Mouse (Mus musculus) myocyte (in vitro differentiated cells): ENCODE data around the gene Polm. TPM values are rescaled to one million over a fixed set of nuclear protein-coding genes. Genes with fewer than 3 reads are reported as not detected.

ENCODE experiments used
- H3K27me3 ChIP-seq: one replicate; pipeline ENCODE4 v1.6.1; 2011; ENCODE audit not compliant: control insufficient read depth, insufficient read depth, insufficient read length
- H3K36me3 ChIP-seq: one replicate; pipeline ENCODE4 v1.6.1; 2011; ENCODE audit not compliant: control insufficient read depth, insufficient read depth
- H3K4me2 ChIP-seq: one replicate; pipeline ENCODE4 v1.6.1; 2011; ENCODE audit warnings: low read depth, control low read depth
- H3K4me3 ChIP-seq: one replicate; pipeline ENCODE4 v1.5.1; 2011; ENCODE audit warnings: mild to moderate bottlenecking, control low read depth, moderate library complexity
- H3K79me2 ChIP-seq: one replicate; pipeline ENCODE4 v1.6.1; 2011; ENCODE audit not compliant: control insufficient read depth, insufficient read depth
- H3ac ChIP-seq: one replicate; pipeline ENCODE4 v1.6.1; 2011; ENCODE audit not compliant: control insufficient read depth, insufficient read length
- CEBPB ChIP-seq: IDR thresholded peaks from 2 replicates; pipeline ENCODE4 v1.6.1; 2011; ENCODE audit warnings: mild to moderate bottlenecking, moderate library complexity; ENCODE audit not compliant: poor library complexity, insufficient read depth, severe bottlenecking
- E2F4 ChIP-seq: IDR thresholded peaks from one replicate; pipeline ENCODE4 v1.6.1; 2011; ENCODE audit warnings: mild to moderate bottlenecking, control low read depth, moderate library complexity; ENCODE audit not compliant: insufficient read depth
- MAX ChIP-seq: IDR thresholded peaks from one replicate; pipeline ENCODE4 v1.6.1; 2011; ENCODE audit warnings: low read depth, mild to moderate bottlenecking, control low read depth
- MYOD1 ChIP-seq, 3 experiments: IDR thresholded peaks; one replicate each; pipeline ENCODE4 v1.6.1; 2011; ENCODE audit warnings: control low read depth in 2 of 3, low read depth in 2 of 3, mild to moderate bottlenecking in 2 of 3, moderate library complexity in 1 of 3; ENCODE audit not compliant: insufficient read length in 2 of 3, control insufficient read depth in 1 of 3
- MYOG ChIP-seq, 3 experiments: IDR thresholded peaks; one replicate each; pipeline ENCODE4 v1.6.1; 2011; ENCODE audit warnings: control low read depth in 2 of 3, low read depth in 2 of 3, mild to moderate bottlenecking in 2 of 3; ENCODE audit not compliant: insufficient read length in 2 of 3, control insufficient read depth in 1 of 3, insufficient read depth in 1 of 3
- POLR2A ChIP-seq: IDR thresholded peaks from one replicate; pipeline ENCODE4 v1.6.1; 2011; ENCODE audit warnings: low read depth, mild to moderate bottlenecking, control low read depth, moderate library complexity; ENCODE audit not compliant: insufficient read length
- POLR2AphosphoS2 ChIP-seq: IDR thresholded peaks from one replicate; pipeline ENCODE4 v1.6.1; 2011; ENCODE audit warnings: low read depth, control low read depth; ENCODE audit not compliant: insufficient read length
- REST ChIP-seq: IDR thresholded peaks from one replicate; pipeline ENCODE4 v1.6.1; 2011; ENCODE audit warnings: mild to moderate bottlenecking, control low read depth, moderate library complexity; ENCODE audit not compliant: insufficient read depth, insufficient read length
- SRF ChIP-seq: IDR thresholded peaks from one replicate; pipeline ENCODE4 v1.6.1; 2011; ENCODE audit warnings: low read depth; ENCODE audit not compliant: control insufficient read depth, insufficient read length
- TCF12 ChIP-seq: IDR thresholded peaks from one replicate; pipeline ENCODE4 v1.6.1; 2011; ENCODE audit warnings: mild to moderate bottlenecking, control low read depth; ENCODE audit not compliant: poor library complexity, insufficient read depth, severe bottlenecking
- TCF3 ChIP-seq: IDR thresholded peaks from one replicate; pipeline ENCODE4 v1.6.1; 2011; ENCODE audit warnings: low read depth, control low read depth; ENCODE audit not compliant: insufficient read length
- USF1 ChIP-seq: IDR thresholded peaks from one replicate; pipeline ENCODE4 v1.6.1; 2011; ENCODE audit warnings: low read depth, mild to moderate bottlenecking, control low read depth, moderate library complexity
- polyA plus RNA-seq: library from polyadenylated mRNA; unstranded; fragments of >200 nt; fragmentation: generic; extraction: Trizol; gene quantifications from one replicate; pipeline ENCODE4 v1.2.1, GENCODE M21; 2012; ENCODE audit warnings: missing spikeins

The Polm gene
- polyA plus RNA-seq, 1 experiment = 4.3 TPM

DNA sequence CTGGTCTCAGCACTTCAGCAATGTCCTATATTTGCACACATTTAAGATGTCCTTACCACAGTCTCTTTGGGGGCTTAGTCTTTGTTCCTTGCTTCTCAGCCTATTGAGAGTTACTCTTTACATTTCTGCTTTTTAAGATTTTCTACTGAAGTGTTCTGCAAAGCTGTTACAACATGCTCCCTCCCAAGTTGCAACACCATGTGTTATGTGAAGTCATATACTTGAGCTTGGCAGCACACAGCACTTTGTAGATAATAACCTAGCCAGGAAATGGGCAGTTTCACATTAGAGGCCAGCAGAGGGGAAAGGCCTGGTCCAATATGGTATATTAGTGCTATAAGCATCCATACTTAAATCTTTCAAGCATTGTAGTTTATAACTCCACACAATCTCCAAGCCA is 52.1 kb downstream of the Polm start:
- no peaks in the 10 kb centered on the region for H3K27me3 ChIP-seq
- no peak overlapping the region for H3K4me3 ChIP-seq
- no peak overlapping the region for H3K4me2 ChIP-seq
- H3ac ChIP-seq = no peak overlapping the region
- no peaks in the 10 kb centered on the region for H3K36me3 ChIP-seq
- TF ChIP-seq POLR2A (no peak), REST (no peak), CEBPB (no peak), TCF12 (no peak), POLR2AphosphoS2 (no peak), MAX (no peak), USF1 (no peak), E2F4 (no peak), SRF (no peak), MYOG (IDR thresholded peaks at IDR 0.05; ENCODE audit: control insufficient read depth in 1 of 3, insufficient read depth in 1 of 3, insufficient read length in 2 of 3, low read depth in 2 of 3) (no peak)
- H3K79me2 ChIP-seq = peaks cover 13% of the 10 kb centered on the region

DNA sequence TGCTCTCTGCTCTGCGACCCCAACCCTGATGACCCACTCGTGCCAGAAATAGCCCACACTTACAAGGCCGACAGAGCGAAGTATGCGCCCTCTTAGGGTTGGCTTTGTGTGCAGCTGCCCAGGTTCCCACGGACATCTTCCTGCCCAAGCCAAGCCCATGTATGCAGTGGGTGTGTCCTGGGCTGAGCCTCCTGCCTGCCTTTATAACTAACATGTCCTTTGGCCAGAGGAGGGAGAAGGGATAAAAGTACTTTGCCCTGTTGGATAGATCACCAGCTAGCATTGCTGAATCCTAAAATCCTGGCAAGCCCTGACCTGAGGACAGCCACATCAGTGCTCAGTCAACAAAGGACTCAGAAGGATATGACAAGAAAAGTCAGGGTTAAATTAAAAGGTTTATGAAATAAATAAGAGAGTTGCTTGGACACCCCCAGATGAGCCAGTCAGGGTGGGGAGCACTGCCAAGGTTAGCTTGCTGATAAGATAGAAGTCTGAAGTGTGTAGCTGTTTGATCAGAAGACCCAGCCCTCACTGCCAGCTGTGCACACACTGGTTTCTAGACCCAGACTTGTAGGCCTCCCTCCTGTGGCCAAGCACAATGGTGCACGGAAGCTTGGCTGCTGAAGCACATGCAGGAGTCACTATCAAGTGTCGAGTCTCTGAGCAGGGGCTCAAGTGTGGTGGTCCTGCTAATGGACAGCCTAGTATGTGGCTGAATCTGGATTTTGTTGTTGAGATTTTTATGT is 55.4 kb downstream of the Polm start:
- Histone ChIP-seq H3K36me3 (no peaks in the 10 kb centered on the region), H3K4me3 (no peak overlapping the region), H3K79me2 (no peaks in the 10 kb centered on the region), H3ac (no peak overlapping the region), H3K4me2 (no peak overlapping the region), H3K27me3 (no peaks in the 10 kb centered on the region)
- TF ChIP-seq CEBPB = no peak
- no peak for TF ChIP-seq SRF
- TF ChIP-seq MYOD1 (IDR thresholded peaks at IDR 0.05; ENCODE audit: control insufficient read depth in 1 of 3, insufficient read length in 2 of 3, low read depth in 2 of 3) = no peak
- no peak for TF ChIP-seq MYOG (IDR thresholded peaks at IDR 0.05; ENCODE audit: control insufficient read depth in 1 of 3, insufficient read depth in 1 of 3, insufficient read length in 2 of 3, low read depth in 2 of 3)
- TF ChIP-seq REST = no peak
- no peak for TF ChIP-seq POLR2AphosphoS2
- TF ChIP-seq POLR2A = no peak
- no peak for TF ChIP-seq MAX
- no peak for TF ChIP-seq TCF3
- no peak for TF ChIP-seq E2F4
- TF ChIP-seq TCF12 = no peak
- TF ChIP-seq USF1 = no peak

DNA sequence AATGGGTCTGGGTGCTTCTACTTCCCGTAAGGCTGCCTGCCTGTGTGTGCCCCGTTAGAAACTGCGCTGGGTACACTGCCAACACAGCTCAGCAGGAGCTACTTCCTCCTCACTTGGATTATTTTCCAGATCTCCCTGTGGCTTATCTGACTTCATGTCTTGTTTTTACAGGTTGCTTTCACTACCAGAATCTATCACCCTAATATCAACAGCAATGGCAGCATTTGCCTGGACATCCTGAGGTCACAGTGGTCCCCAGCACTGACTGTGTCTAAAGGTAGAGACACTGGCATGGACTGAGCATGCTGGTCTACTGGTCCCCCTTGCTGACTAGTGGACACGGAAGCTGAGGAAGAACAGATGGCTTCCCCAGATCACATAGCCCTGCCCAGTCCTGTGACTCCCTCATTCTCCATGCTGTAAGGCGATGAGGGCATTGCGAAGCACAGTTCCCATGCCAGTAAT is 57.7 kb downstream of the Polm start:
- no peaks in the 10 kb centered on the region for H3K27me3 ChIP-seq
- no peak for TF ChIP-seq MYOD1 (IDR thresholded peaks at IDR 0.05; ENCODE audit: control insufficient read depth in 1 of 3, insufficient read length in 2 of 3, low read depth in 2 of 3)
- no peak for TF ChIP-seq MAX
- no peak for TF ChIP-seq TCF3
- no peak for TF ChIP-seq POLR2AphosphoS2
- TF ChIP-seq SRF = no peak
- TF ChIP-seq REST = no peak
- TF ChIP-seq MYOG (IDR thresholded peaks at IDR 0.05; ENCODE audit: control insufficient read depth in 1 of 3, insufficient read depth in 1 of 3, insufficient read length in 2 of 3, low read depth in 2 of 3) = no peak
- no peak overlapping the region for H3K4me3 ChIP-seq
- no peaks in the 10 kb centered on the region for H3K79me2 ChIP-seq
- H3K4me2 ChIP-seq = no peak overlapping the region
- H3K36me3 ChIP-seq = no peaks in the 10 kb centered on the region
- H3ac ChIP-seq = no peak overlapping the region

DNA sequence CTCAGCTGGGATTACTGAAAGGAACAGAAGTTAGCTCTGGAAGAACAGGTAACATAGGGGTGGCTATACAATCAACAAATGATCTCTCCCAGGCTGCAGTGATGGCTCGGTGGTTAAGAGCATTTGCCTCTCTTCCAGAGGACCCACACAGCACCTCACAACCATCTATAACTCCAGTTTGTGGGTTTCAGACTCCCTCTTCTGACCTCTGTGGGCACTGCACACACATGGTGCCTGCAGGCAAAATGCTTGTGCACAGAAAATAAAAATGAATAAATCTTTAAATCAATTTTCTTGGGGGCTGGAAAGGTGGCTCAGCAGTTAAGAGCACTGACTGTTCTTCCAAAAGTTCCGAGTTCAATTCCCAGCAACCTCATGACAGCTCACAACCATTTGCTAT is 59.3 kb downstream of the Polm start:
- Histone ChIP-seq H3K27me3 (no peaks in the 10 kb centered on the region), H3K4me2 (no peak overlapping the region), H3K36me3 (no peaks in the 10 kb centered on the region), H3ac (no peak overlapping the region), H3K79me2 (no peaks in the 10 kb centered on the region), H3K4me3 (no peak overlapping the region)
- TF ChIP-seq SRF (no peak), MYOD1 (IDR thresholded peaks at IDR 0.05; ENCODE audit: control insufficient read depth in 1 of 3, insufficient read length in 2 of 3, low read depth in 2 of 3) (no peak), E2F4 (no peak), USF1 (no peak), MAX (no peak), MYOG (IDR thresholded peaks at IDR 0.05; ENCODE audit: control insufficient read depth in 1 of 3, insufficient read depth in 1 of 3, insufficient read length in 2 of 3, low read depth in 2 of 3) (no peak), REST (no peak), POLR2A (no peak), TCF12 (no peak), TCF3 (no peak), POLR2AphosphoS2 (no peak)

Other genes starting within 250 kb of the Polm start
- gene Mrps24, start 122.3 kb downstream of the Polm start, polyA plus RNA-seq = 139 TPM
- gene Urgcp, start 75.6 kb downstream of the Polm start, polyA plus RNA-seq = 21.3 TPM
- gene Dbnl, start 49.5 kb downstream of the Polm start, polyA plus RNA-seq = 71.0 TPM
- 349 TPM for gene Pgam2, start 34.3 kb downstream of the Polm start, polyA plus RNA-seq
- gene Aebp1, start 23.9 kb upstream of the Polm start, polyA plus RNA-seq = 103 TPM
- 101 TPM for gene Pold2, start 40.3 kb upstream of the Polm start, polyA plus RNA-seq
- gene Myl7, start 60.8 kb upstream of the Polm start, polyA plus RNA-seq = not detected
- gene Gck, start 112.1 kb upstream of the Polm start, polyA plus RNA-seq = 0.07 TPM
- 89.7 TPM for gene Ykt6, start 117.7 kb upstream of the Polm start, polyA plus RNA-seq
- 1.5 TPM for gene Camk2b, start 228.3 kb upstream of the Polm start, polyA plus RNA-seq